Mouse (Mus musculus) heart, embryonic 15.5 days (tissue): Measurements from ENCODE around the gene Rcl1. TPM values are rescaled to one million over a fixed set of nuclear protein-coding genes. Genes with fewer than 3 reads are reported as not detected.

Source experiments
- ATAC-seq: fragments of 200-750 bp; cut with Nextera tagmentation; replicated peaks from 2 replicates; pipeline ENCODE4 v1.8.0; 2017; ENCODE audit warnings: low read depth, moderate TSS enrichment; ENCODE audit not compliant: insufficient number of reproducible peaks, insufficient read depth, low FRiP score
- H3K27ac ChIP-seq: fragments of 300-500 bp; sonication (generic); 2 replicates; pipeline ENCODE4 v1.5.1; 2015; ENCODE audit warnings: mild to moderate bottlenecking, inconsistent platforms
- H3K27me3 ChIP-seq: fragments of 300-500 bp; sonication (generic); 2 replicates; pipeline ENCODE4 v1.6.1; 2015; ENCODE audit warnings: inconsistent platforms
- H3K36me3 ChIP-seq: fragments of 300-500 bp; sonication (generic); 2 replicates; pipeline ENCODE4 v1.6.1; 2015; ENCODE audit warnings: mild to moderate bottlenecking, inconsistent platforms
- H3K4me1 ChIP-seq: fragments of 300-500 bp; sonication (generic); replicated peaks from 2 replicates; pipeline ENCODE4 v1.6.1; 2015; ENCODE audit warnings: inconsistent platforms
- H3K4me2 ChIP-seq: fragments of 300-500 bp; sonication (generic); 2 replicates; pipeline ENCODE4 v1.6.1; 2015; ENCODE audit warnings: inconsistent platforms, mild to moderate bottlenecking, moderate library complexity
- H3K4me3 ChIP-seq: fragments of 300-500 bp; sonication (generic); 2 replicates; pipeline ENCODE4 v1.5.1; 2015; ENCODE audit warnings: mild to moderate bottlenecking, inconsistent platforms
- H3K9ac ChIP-seq: fragments of 300-500 bp; sonication (generic); 2 replicates; pipeline ENCODE4 v1.6.1; 2015; ENCODE audit warnings: mild to moderate bottlenecking, inconsistent platforms
- H3K9me3 ChIP-seq: fragments of 300-500 bp; sonication (generic); replicated peaks from 2 replicates; pipeline ENCODE4 v1.6.1; 2016; ENCODE audit warnings: inconsistent platforms
- WGBS: fragments of 180-500 bp; shearing (Covaris S2); methylation state at CpG from one replicate; pipeline ENCODE4 v1.1.7; 2015; ENCODE audit warnings: mixed read lengths; 5-methylcytosine and 5-hydroxymethylcytosine counted together
- microRNA counts: library from miRNA; unstranded; fragments of <30 nt; microRNA quantifications from one replicate; lab custom pipeline; 2016
- microRNA-seq: library from miRNA; unstranded; fragments of <30 nt; microRNA quantifications from one replicate; pipeline ENCODE4, GENCODE M21; 2016
- polyA plus RNA-seq: library from polyadenylated mRNA; unstranded; fragments of >200 nt; fragmentation: Nextera tagmentation; extraction: Ambion mirVana; gene quantifications from 2 replicates; pipeline ENCODE4 v1.2.1, GENCODE M21; 2015

Rcl1 gene
- polyA plus RNA-seq, 1 experiment from 2014 or later: 14.2 TPM

GRCm38 (mm10) chr19:29188879-29189278 lies 87.7 kb downstream of the Rcl1 start:
- Histone ChIP-seq H3K9ac (no peak overlapping the region), H3K4me3 (no peak overlapping the region), H3K4me2 (no peak overlapping the region), H3K36me3 (no peaks in the 10 kb centered on the region), H3K9me3 (peaks cover 6% of the 10 kb centered on the region; the same call in 1 of the 2 replicates), H3K4me1 (no peaks in the 10 kb centered on the region), H3K27ac (no peak overlapping the region), H3K27me3 (no peaks in the 10 kb centered on the region)
- 89% methylated on average over 2 of the region's 2 CpGs for WGBS
- no peak for ATAC-seq

MicroRNAs encoded within 50 kb of the gene (microRNA counts, 519-probe panel; counts per million panel counts)
- 2,651 counts per million, percentile 60 among the panel's probes with 10 or more counts for microRNA mmu-miR-101b (lab: Ali Mortazavi, UCI)

Small RNA genes lying within 50 kb of the gene (microRNA-seq; reads per million reads assigned to microRNA genes)
- 1,614 reads per million, percentile 81 among the genes with 10 or more reads in this experiment for gene Mir101b

Other genes starting within 250 kb of the Rcl1 start
- gene Plpp6, start 137.4 kb upstream of the Rcl1 start, polyA plus RNA-seq: 7.1 and 8.5 TPM in 2 replicates
- 7.9 and 11.4 TPM in 2 replicates for gene 4430402I18Rik, start 133.6 kb upstream of the Rcl1 start, polyA plus RNA-seq
- 41.3 and 44.8 TPM in 2 replicates for gene Cdc37l1, start 111.0 kb upstream of the Rcl1 start, polyA plus RNA-seq
- 87.6 and 87.7 TPM in 2 replicates for gene Ak3, start 53.4 kb upstream of the Rcl1 start, polyA plus RNA-seq
- 5.7 and 7.6 TPM in 2 replicates for gene Jak2, start 150.5 kb downstream of the Rcl1 start, polyA plus RNA-seq
- gene Insl6, start 224.0 kb downstream of the Rcl1 start, polyA plus RNA-seq: 3.6 and 4.0 TPM in 2 replicates
- 0.18 TPM in 1 of 2 replicates, not detected in the other for gene Rln1, start 233.3 kb downstream of the Rcl1 start, polyA plus RNA-seq